Mouse (Mus musculus) brain, embryonic 14.5 days (tissue): Measurements from ENCODE around the gene Gmnc. TPM values are rescaled to one million over a fixed set of nuclear protein-coding genes. Genes with fewer than 3 reads are reported as not detected.

Experiments used
- DNase-seq: peaks from one replicate; pipeline ENCODE4 v3.0.0-alpha.2; 2011; ENCODE audit warnings: low read depth
- CTCF ChIP-seq: fragments of 200-500 bp; IDR thresholded peaks from 2 replicates; pipeline ENCODE4 v1.5.1; 2012; ENCODE audit warnings: inconsistent platforms, mild to moderate bottlenecking, moderate library complexity, borderline replicate concordance; ENCODE audit not compliant: insufficient read depth, insufficient read length; ENCODE audit errors: extremely low read depth
- POLR2A ChIP-seq: fragments of 200-500 bp; IDR thresholded peaks from 2 replicates; pipeline ENCODE4 v1.6.1; 2012; ENCODE audit warnings: mild to moderate bottlenecking, inconsistent platforms, borderline replicate concordance; ENCODE audit not compliant: poor library complexity, insufficient read depth, insufficient read length, severe bottlenecking; ENCODE audit errors: extremely low read depth
- polyA plus RNA-seq: library from polyadenylated mRNA; depleted of rRNA; stranded (reverse); fragments of >200 nt; gene quantifications from 2 replicates; pipeline ENCODE4 v1.2.3, GENCODE M21; 2012

Gene Gmnc
- polyA plus RNA-seq, 1 experiment, result 3.6 TPM

GRCm38 (mm10) chr16:26966830-26967229 is 24.6 kb downstream of the Gmnc start:
- no peak for DNase-seq
- no peak for TF ChIP-seq CTCF
- TF ChIP-seq POLR2A, result no peak

- DNase-seq, result peak; percentile 18
- TF ChIP-seq CTCF, result no peak
- no peak for TF ChIP-seq POLR2A
Measured at GRCm38 (mm10) chr16:26961971-26962370, 29.5 kb downstream of the Gmnc start.

- DNase-seq, result no peak
- TF ChIP-seq CTCF, result no peak
- no peak for TF ChIP-seq POLR2A
Measured at GRCm38 (mm10) chr16:26951601-26952000, 39.9 kb downstream of the Gmnc start.

GRCm38 (mm10) chr16:26950209-26950608 is 41.2 kb downstream of the Gmnc start:
- TF ChIP-seq POLR2A (no peak), CTCF (peak; percentile 9; the same call in 1 of the 2 replicates)
- peak; percentile 5 for DNase-seq

- TF ChIP-seq CTCF (peak; percentile 30; the same call in 1 of the 2 replicates), POLR2A (no peak)
- peak; percentile 44 for DNase-seq
Measured at GRCm38 (mm10) chr16:26903968-26904367, 87.5 kb downstream of the Gmnc start.

GRCm38 (mm10) chr16:26901471-26901870 is 90.0 kb downstream of the Gmnc start:
- peak; percentile 60 for DNase-seq
- TF ChIP-seq CTCF (no peak), POLR2A (no peak)

- no peak for DNase-seq
- TF ChIP-seq POLR2A (no peak), CTCF (no peak)
Measured at GRCm38 (mm10) chr16:26886337-26886736, 105.1 kb downstream of the Gmnc start.

GRCm38 (mm10) chr16:26876885-26877284 is 114.6 kb downstream of the Gmnc start:
- DNase-seq, result no peak
- TF ChIP-seq POLR2A (no peak), CTCF (no peak)
